Mouse (Mus musculus): ENCODE measurements at regions not wholly inside any gene's neighbourhood (a gene's known extent, or its start where the extent isn't known, plus 50 kb on each side); places are given as distances from the start of the nearest gene placed in this dataset.

DNA sequence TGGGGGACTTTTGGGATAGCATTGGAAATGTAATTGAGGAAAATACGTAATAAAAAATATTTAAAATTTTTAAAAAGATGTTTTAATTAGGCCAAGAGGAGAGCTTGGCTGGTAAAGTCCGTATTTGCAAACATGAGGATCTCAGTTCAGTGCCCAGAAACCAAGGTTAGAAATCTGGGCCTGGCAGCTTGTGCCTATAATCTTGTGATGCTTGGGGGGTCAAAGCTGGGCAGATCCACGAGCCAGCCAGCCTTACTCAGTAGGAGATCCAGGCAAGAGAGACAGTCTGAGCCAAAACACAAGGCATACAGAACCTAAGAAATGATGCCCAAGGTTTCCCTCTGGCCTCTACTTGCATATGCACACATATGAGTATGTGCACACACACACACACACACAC, 54.1 kb upstream of the Cxadr start:
- DNase-seq, result no peak
- intact Hi-C loops (cut with DNase I), result no loop called here

DNA sequence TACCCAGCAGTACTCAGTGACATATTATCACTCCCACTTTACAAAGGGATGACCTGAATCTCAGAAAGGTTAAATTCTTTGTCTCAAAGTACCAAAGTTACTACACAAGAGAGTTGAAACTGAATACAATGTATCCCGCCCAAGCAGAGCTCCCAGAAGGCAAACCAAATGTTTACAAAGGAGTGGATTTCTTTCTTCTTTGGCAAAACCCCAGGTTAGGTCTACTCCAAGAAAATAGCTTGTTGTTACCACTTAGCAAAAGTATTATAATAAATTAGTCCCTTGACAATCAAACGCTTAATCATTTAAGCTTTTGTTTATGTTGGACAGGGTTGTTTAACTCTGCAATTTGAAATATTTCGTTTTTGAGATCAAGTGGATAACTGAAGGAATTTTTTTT, 58.6 kb upstream of the Cxadr start:
- no peak for DNase-seq
- intact Hi-C loops (cut with DNase I), result no loop called here

DNA sequence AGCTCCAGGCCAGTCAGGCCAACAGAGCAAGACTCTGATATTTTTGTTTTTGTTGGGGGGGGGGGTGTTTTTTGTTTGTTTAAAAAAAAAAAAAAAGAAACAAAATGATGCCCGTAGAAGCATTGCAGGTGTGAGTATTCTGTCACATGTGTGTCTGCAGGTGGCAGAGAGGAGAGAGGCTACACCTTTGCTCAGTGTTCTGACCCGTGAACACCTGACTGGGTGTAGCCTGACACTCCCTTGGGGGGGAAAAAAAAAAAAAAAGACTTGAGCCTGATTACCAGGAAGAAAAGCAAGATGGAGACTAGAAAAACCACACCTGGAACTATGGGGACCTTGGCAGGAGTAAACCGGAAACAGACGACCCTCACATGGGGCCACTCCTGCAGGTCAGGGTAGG, 61.1 kb upstream of the Cxadr start:
- intact Hi-C loops (cut with DNase I), result no loop called here

DNA sequence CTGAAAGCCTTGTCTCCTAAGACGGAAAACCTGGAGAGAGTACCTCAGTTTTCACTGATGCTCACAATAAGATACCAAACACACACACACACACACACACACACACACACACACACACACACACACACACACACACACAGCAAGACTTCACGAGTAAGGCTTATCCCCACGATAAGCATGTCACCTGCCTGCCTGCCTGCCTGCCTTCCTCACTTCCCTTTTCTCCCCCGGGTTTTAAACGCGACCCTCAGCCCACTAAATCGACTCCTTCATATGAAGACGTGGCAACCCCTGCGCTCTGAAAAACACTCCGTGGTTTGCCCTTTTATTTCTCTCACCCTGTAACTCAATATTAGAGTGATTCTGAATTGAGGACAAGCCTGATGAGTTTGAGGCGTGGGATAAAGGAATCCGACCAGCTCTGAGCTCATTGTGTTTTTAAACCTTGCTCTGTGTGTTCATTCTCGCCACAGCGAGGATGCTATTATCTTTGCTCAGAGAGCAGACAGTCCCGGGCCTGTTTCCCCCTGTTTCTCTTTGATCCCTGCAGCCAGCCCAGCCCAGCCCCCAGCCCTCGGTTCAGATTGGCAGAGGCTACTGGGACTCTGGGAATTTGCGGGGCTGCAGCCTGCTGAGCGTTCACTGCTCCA, 63.1 kb upstream of the Cxadr start:
- intact Hi-C loops (cut with DNase I), result no loop called here

More for the DNA sequence above, 61.1 kb upstream of the Cxadr start:
- DNase-seq, result no peak

DNA sequence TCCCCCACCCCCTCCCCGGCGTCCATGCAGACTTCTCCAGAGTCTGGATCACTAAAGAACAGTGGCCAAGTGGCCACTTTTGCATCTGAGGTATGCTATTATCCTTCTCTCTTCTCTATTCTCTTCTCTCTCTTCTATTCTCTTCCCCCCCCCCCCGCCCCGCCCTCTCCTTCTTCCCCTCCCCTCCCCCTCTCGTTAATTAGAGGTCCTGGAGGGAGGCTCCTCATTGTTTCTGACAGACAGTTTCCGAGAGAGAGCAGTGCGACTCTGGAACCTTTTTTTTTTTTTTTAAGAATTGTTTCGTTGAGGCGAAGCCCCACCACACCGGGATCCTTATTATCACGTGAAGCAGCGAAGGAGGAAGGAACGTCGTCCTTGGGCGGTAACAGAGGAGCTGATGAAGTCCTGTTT, 63.6 kb upstream of the Cxadr start:
- intact Hi-C loops (cut with DNase I), result no loop called here
- peak in 1 of 2 experiments; percentile 22 for DNase-seq

More for the DNA sequence above, 63.1 kb upstream of the Cxadr start:
- peak in 1 of 2 experiments; percentile 15 for DNase-seq

DNA sequence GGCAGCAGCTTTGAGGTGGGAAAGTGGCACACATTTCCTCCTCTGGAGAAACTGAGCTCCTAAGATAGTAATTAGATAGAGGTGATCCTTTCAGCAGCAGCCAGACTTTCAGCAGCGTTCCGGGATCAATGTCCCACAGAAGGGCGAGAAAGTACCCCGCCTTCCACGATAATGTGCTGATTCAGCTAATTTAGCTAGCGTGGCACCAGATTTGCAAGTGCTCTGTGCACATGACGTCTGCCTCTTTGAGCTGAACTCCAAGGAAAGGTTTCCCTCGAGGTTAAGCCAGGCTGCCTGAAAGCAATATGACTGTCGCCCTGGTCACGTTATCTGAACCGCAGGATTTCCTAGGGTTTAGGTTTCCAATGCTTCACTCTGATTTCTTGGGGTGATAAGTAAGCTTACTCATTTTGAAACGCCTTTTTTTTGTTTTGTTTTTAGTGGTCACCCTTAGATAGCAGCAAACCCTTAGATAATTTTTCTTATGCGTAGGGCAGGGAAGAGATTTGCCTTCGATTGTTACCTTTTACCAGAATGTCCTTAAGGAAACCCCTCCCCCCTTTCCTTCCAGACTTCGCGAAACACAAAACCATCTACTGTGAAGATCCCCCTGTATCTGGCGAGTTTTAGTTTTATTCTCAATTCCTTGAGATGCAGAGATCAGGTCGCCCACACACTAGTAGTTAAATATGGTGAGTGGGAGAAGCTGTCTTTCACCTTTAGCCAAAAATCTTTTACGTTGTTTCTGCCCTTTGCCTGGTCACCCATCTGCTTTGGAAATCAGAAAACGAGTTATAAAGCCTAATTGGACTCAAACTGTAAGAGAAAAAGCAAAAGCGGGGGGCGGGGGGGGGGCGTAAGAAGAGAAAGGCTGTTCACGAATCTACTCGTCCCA, 64.3 kb upstream of the Cxadr start:
- DNase-seq, result peak in 1 of 2 experiments; percentile 27

DNA sequence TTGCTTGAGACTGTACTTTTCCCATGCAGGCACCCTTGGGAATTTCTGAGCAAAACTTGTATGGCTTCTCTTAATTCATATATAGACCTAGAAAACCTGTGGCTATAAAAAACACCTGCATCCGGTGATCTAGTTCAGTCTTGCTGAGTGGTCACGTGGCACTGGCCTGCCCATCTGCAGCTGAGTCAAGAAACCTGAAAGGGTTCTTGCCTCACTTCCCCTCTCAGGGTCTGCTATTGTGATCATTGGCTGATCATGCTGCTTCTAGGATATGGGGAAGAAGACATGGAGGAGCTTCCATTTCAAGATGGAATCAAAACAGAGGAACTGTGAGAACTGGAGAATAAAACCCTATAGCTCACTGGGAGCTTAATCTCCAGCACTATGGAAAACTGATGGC, 69.1 kb upstream of the Cxadr start:
- intact Hi-C loops (cut with DNase I), result no loop called here
- DNase-seq, result no peak

More for the DNA sequence above, 64.3 kb upstream of the Cxadr start:
- intact Hi-C loops (cut with DNase I), result no loop called here

DNA sequence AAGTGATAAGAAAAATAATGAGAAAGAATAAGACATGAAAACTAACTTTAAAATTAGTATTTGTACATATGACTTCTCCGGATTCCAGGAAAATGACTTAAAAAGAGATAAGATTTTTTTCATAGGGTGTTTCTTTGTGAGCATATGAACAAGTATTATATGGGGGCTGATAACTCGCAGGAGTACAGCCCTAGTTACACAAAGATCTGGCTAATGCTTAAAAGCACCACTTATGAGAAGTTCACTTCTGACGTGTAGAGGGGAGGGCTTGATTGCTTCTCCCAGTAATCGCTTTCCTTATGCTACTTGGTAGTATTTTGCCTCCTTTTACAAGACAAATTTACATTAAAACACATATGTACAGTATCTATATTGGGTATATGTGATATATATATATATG, 72.3 kb upstream of the Cxadr start:
- no peak for DNase-seq

DNA sequence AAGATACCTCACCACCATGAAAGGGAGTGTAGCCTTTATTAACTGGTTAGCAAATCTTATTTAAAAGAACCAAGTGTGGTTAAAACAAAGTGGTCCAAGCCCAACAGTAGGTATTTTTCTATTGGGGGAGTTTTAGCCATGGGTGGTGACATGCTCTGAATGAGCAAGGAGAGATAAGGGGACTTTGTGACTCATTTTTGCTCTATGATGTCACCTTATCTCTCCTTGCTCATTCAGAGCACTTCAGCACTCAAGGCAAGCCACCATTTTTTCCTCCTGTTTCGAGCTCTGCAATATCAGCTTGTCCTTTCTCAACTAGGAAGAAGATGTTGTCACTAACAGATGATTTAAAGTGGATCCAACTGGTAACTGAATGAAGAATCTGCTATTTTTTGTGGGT, 78.9 kb upstream of the Cxadr start:
- no peak for DNase-seq
- intact Hi-C loops (cut with DNase I), result no loop called here

More for the DNA sequence above, 72.3 kb upstream of the Cxadr start:
- intact Hi-C loops (cut with DNase I), result no loop called here

DNA sequence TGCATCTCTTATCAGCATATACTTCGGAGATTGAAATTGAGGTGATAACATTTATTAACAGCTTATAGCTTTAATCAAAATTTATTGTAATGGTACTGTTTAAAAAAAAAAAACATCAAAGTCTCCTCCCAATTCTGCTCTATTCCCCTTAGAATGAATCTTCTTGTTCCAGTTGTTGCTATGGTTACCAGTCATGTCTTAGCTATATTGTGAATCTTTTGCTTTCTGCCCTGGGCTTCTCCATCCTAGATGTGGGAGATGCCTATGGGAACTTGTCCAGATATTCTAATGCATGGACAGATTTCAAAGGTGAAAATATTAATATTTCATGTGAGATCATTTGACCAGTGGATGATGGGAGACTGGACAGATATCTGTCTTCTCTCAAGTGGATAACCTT, 79.5 kb upstream of the Cxadr start:
- no peak for DNase-seq
- intact Hi-C loops (cut with DNase I), result no loop called here

DNA sequence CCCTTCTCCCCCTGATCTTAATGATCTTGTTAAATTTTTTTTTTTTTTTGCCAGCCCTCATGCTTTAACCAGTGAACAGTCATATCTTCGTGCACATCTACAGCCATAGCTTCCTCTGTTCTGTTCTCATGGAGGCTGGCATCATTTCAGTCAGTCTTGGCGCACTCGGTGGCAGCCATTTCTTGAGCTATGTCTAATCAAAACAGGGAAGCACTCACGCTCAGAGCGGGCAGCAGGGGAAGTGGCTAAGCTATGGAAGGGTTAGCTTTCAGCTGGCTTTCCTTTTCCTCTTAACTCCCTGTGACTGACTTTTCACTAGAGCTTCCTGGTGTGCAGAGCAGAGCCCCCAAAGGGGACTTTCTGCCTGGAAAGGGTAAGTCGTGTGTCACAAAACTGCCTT, 83.7 kb upstream of the Cxadr start:
- intact Hi-C loops (cut with DNase I), result no loop called here
- DNase-seq, result no peak

DNA sequence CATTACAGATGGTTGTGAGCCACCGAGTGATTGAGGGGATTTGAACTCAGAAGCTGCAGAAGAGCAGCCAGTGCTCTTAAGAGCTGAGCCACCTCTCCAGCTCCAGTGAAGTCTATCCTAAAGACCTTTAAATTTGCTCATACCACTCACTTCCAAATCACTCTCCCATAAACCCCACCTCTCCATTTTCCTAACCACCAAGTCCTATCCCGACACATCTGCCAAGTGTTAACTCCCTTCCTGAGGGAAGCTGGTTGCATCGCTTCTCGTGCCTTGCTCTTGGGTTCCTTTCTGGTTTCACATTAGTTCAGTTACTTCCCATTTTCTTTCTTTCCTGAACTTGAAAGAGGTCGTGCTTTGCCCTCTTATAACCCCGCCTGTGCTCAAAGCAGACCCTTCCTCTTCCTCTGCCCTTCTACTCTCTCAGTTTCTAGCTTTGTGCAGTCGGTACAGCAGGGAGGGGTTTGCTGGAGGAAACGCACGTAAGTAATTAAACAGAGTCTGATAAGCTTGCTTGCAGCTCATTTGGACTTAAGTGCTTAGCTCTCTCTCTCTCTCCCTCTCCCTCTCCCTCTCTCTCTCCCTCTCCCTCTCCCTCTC, 84.4 kb upstream of the Cxadr start:
- DNase-seq, result no peak
- intact Hi-C loops (cut with DNase I), result no loop called here

DNA sequence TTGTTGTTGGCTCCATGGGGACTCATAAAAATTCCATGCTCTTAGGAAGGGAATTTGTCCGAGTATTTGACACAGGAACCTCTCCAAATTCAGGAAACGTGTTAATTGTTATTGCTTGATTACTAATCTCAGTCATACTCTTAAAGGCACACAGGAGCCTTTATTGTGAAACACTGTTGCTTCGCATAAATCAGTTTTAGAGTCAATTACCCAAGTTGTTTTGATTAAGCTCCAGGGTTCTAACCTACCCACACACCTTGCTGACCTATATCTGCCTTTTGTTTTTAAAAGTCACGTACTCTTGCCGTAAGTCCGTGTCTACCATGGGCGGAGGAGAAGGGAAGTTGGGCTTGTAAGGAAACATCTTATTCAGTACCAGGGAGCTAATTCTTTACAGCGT, 89.6 kb upstream of the Cxadr start:
- DNase-seq, result no peak
- intact Hi-C loops (cut with DNase I), result no loop called here

DNA sequence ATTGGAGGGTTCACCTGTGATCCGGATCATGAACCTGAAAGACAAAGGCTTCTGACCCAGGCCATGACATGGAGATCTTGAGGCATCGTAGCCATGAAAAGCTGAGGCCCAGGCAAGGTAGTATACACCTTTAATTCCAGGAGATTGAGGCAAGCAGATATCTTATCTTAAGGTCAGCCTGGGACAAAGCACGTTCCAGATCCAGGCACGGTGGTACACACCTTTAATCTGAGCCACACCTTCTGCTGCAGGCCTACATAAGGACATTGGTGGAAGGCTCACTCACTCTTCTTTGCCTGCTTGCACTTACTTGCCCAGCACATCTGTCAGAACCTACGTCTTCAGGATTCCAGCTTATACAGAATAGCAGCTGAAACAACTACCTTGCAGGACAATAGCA, 93.0 kb upstream of the Cxadr start:
- no peak for DNase-seq
- intact Hi-C loops (cut with DNase I), result loop anchor here (5.0 kb wide), 1 partner anchor 49 kb away; no protein-coding TSS in a partner anchor

DNA sequence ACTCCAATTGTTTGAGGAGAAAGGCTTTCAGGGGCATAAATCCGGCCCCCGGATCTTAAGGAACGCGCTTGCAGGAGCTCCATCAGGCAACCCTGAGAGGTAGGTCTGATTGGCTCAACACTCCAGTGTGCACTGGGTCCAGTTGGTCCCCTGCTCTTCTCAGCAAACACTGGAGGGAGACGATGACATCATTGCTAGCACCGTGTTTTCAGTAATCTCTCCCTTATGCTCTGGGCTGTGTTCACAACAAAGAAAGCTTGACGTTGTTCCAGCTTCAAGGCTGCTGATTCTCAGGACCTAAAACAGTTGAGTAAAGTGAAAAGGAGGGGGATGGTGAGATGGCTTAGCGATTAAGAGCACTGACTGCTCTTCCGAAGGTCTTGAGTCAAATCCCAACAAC, 97.0 kb upstream of the Cxadr start:
- intact Hi-C loops (cut with DNase I), result no loop called here
- no peak for DNase-seq

DNA sequence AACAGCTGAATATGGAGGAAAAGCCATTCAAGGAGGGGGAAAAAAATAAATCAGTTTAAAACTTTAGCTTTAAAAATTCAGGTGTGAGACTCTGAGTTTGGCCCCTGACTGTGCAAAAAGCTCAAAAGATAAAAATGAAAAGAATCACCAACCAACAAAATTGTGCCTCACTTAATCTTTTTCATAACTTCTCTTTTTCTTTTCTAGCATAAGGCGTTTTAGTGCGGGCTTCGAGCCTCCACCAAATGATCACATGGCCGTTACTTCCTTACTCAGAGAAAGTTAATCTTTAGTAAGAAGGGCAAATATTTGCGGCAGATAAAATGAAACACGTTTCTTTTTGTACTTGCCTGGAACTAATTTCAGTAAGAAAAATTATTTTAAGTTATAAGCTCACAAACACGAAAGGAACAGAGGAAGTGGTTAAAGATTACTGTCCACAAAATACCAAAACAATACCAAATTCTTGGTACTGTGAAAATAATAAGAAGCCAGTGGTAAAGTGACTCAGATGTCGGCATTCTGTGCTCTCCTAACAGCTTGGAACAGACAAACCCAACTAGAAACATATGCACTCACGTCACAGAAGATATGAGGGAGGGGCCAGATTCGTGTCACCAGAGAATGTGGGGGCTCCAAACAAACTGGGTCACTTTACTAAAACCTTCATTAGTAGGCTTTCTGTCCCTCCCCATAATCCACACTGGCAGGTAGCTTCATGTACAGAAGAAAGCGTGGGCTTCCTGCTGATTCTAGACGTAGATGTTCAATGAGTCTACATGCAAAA, 101.1 kb upstream of the Cxadr start:
- intact Hi-C loops (cut with DNase I), result no loop called here
- DNase-seq, result no peak

DNA sequence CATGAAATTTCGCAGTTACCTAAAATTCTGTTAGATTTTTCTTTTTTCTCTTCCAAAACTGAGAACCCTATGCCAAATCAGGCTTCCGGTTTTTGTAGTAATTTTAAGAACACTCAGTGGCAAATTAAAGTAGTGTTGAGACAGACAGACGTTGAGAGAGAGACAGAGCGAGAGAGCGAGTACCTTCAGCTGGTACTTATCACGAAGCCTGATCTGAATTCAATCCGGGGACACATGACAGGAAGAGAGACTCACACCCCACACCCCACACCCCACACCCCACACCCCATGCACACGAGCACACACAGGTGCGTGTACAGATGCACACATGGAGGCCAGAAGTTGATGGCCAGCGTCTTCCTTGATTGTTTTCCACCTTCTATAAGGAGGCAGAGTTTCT, 102.0 kb upstream of the Cxadr start:
- intact Hi-C loops (cut with DNase I), result loop anchor here (5.0 to 10.0 kb wide), 4 partner anchors 148 to 756 kb away; no protein-coding TSS in a partner anchor
- DNase-seq, result no peak

DNA sequence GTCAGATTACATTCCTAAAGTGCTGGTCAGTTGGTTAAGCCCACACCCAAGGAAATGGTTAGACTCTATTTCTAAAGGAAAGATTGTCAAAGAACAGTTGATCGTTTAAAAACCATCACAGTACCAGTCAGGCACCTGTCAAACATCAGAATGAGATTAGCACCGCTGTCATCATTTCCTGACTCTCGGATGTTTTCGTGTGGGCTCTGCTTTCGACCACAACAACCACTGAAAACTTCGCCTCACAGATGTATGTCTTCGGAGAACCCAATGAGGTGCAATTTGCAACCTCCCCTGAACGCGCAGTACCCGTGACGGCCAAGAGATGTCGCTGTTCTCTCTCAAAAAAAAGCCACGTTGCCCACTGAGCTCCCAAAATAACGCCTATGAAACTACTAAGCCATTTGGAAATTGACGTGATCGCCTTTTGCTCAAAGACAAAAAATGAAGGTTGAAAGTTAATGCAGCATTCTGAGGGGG, 102.6 kb upstream of the Cxadr start:
- intact Hi-C loops (cut with DNase I), result loop anchor here (5.0 to 10.0 kb wide), 4 partner anchors 149 to 756 kb away; no protein-coding TSS in a partner anchor
- DNase-seq, result peak; percentile 81 to 90

DNA sequence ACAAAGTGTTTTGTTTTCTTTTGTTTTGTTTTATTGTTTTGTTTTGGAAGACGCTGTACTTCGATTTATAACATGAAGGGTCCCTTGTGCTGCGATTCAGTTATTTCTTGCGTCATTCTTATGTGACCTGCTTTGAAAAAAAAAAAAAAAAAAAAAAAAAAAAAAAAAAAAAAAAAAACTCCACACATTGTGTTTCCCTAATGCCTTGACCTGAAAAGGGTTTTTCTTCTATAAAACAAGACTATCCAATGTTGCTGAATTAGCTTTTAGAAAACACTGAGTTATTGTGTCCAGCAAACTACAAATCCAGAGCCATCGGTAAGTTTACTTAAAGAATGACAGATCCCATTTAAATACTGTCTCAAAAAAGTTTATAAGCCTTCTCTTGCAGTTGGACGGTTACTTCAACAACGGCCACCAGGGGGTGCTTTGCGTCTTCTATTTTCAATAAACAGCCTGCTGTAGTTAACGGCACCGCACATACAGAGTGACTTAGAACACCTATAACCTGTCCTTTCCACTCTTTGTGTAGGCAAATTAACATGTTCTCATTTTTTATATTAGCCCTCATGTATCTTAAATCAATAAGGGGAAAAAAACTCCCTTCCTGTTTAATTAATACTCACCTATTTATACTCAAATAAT, 103.9 kb upstream of the Cxadr start:
- intact Hi-C loops (cut with DNase I), result loop anchor here (1.0 to 10.0 kb wide), 5 partner anchors 120 to 757 kb away; no protein-coding TSS in a partner anchor
- DNase-seq, result peak; percentile 85 to 91
